Mouse (Mus musculus) ES-Bruce4 (cell line): ENCODE data around the gene 1700034I23Rik.
"Not testable (repeated sequence)": the region's sequence is repeated elsewhere in the genome, so short reads cannot be mapped to it uniquely, and the experiment has no call there.

Experiments used
- CTCF ChIP-seq: IDR thresholded peaks from one replicate; pipeline ENCODE4 v1.8.1; 2011; ENCODE audit warnings: low read depth, low read length
- EP300 ChIP-seq: IDR thresholded peaks from 2 replicates; pipeline ENCODE4 v1.6.1; 2011; ENCODE audit warnings: low read depth, low read length; ENCODE audit not compliant: insufficient read depth
- POLR2A ChIP-seq: IDR thresholded peaks from one replicate; pipeline ENCODE4 v1.8.1; 2011; ENCODE audit warnings: low read length; ENCODE audit not compliant: insufficient read depth

- not testable (repeated sequence) for TF ChIP-seq CTCF, POLR2A, EP300
These were observed at the start of gene 1700034I23Rik for GRCm38 (mm10) chr3:40902443-40902842.
